Mouse (Mus musculus) embryo, embryonic 10.5 days (tissue): ENCODE results near the gene Olfr23.
"Not testable (repeated sequence)": the region's sequence is repeated elsewhere in the genome, so short reads cannot be mapped to it uniquely, and the experiment has no call there.

Experiments
- DNase-seq: peaks from one replicate; pipeline ENCODE4 v3.0.0-alpha.2; 2015; ENCODE audit warnings: low spot score

Gene Olfr23

DNA sequence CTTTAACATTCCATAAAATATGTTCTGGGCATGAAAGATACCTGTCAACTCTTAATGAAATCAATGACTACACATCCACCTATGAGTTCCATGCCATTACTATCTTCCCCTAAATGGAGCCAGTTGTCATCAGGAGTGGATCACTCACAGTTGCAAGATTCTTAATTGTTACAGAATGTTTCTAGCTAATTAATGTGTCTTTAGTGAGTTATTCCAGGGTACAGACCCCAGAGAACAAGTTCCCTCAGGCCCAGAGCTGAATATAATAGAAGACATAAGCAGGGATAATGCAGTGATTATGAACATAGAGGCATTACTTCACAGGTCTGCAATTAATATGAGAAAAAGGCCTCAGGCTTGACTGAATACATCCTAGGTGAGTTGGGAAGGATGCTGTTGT is at the start of gene Olfr23:
TSS of gene Olfr23 (plus strand) at position 301 of the 400 bp plus-strand sequence.
- DNase-seq: no peak

DNA sequence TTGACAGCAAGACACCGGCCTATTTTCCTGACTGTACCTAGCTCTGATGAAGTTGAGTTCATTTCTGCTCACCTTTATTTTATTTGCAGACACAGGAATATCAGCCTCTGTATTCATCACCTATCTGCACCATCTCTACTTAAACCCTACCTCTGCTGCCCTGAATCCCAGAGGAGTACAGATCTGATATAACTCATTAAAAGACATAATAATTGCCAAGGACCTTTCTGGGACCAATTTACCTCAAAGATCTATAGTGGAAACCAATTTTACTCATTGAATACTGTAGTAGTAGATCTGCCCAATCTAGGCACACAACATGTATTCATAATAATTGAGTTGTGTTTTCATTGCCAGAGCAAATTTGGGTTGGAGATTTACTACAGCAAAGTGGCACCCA is 45.8 kb upstream of the Olfr23 start, which contains the start of gene Olfr394:
TSS of gene Olfr394 (minus strand) at position 101 of the 400 bp plus-strand sequence.
- no peak for DNase-seq

DNA sequence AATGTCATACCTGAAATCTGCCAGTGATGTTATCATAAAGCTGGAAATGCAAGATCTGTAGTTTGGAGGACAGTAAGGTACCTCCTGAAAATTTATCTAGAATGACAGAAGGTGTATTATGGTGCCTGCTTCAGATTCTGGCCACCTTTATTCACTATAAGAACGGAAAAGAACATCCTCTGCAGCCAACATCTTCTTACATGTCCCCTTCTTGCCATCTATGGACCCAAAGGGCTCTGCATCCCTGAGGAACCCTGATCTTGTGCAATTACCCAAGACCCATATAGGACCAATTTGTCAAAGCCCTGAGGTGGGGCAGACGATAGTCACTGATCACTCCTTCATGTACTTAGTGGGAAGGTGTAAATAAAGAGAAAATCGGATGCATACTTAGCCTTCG is 27.3 kb upstream of the Olfr23 start, which contains the start of gene Olfr395:
TSS of gene Olfr395 (minus strand) at position 101 of the 400 bp plus-strand sequence.
- DNase-seq: not testable (repeated sequence)

DNA sequence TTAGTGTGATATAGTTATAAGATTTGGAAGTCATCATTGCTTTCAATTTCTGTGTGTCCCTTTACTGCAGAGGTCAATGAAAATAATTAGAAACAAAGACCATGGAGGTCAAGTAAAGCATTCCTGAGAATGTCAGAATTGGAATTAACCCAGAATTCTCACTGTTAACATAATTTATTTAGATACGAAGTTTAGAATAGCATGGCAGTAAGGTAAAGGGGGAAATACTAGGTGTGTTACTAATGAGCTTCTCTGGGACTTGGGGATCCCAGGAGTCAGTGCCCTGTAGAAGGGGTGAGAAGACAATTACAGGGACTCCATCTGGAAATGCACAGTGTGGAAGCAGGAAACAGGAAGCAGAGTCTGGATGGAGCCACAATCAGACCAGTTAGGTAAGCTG is 24.0 kb downstream of the Olfr23 start, which contains the start of gene Olfr397:
TSS of gene Olfr397 (plus strand) at position 301 of the 400 bp plus-strand sequence.
- DNase-seq: no peak

DNA sequence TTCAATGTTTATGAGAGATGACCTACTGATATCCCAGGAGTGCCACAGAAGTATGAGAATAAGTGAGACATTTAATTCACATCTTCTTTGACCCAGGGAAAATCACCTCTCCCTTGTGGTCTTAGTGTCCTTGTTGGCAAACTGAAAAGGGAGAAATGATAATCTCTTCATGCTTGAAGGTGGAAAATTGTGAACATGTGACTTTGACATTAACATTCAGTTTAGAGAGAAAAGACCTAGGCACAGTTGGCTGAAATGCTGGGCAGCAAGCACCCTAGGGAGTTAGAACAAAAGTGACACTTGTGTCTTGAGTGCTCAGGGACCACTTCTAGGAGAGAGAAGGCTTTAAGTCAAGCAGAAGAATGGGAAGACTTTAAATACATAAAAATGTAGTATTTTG is 53.8 kb downstream of the Olfr23 start, which contains the start of gene Olfr398:
TSS of gene Olfr398 (minus strand) at position 101 of the 400 bp plus-strand sequence.
- no peak for DNase-seq
